Mouse (Mus musculus) stomach, postnatal 0 days (tissue): ENCODE measurements around the gene Tyw5. TPM values are rescaled to one million over a fixed set of nuclear protein-coding genes. Genes with fewer than 3 reads are reported as not detected.
A peak's percentile ranks its signal among the peaks of the same experiment; 100 is the strongest.

Source experiments
- ATAC-seq: fragments of 200-750 bp; cut with Nextera tagmentation; 2 replicates; pipeline ENCODE4 v1.8.0; 2017; ENCODE audit not compliant: low FRiP score, low TSS enrichment
- DNase-seq: peaks from one replicate; pipeline ENCODE4 v3.0.0-alpha.2; 2016; ENCODE audit warnings: low spot score
- H3K27ac ChIP-seq: fragments of 300-500 bp; sonication (generic); replicated peaks from 2 replicates; pipeline ENCODE4 v1.5.1; 2014; ENCODE audit warnings: mild to moderate bottlenecking, control low read depth
- H3K27me3 ChIP-seq: fragments of 300-500 bp; sonication (generic); 2 replicates; pipeline ENCODE4 v1.6.1; 2014; ENCODE audit warnings: low read length; ENCODE audit not compliant: control insufficient read depth, insufficient read depth
- H3K36me3 ChIP-seq: fragments of 300-500 bp; sonication (generic); 2 replicates; pipeline ENCODE4 v1.6.1; 2014; ENCODE audit warnings: low read length, mixed read lengths; ENCODE audit not compliant: control insufficient read depth, insufficient read depth
- H3K4me1 ChIP-seq: fragments of 300-500 bp; sonication (generic); replicated peaks from 2 replicates; pipeline ENCODE4 v1.6.1; 2014; ENCODE audit warnings: antibody characterized with exemption; ENCODE audit not compliant: control insufficient read depth, insufficient read depth
- H3K4me2 ChIP-seq: fragments of 300-500 bp; sonication (generic); replicated peaks from 2 replicates; pipeline ENCODE4 v1.6.1; 2014; ENCODE audit warnings: low read depth, mild to moderate bottlenecking, control low read depth, moderate library complexity
- H3K4me3 ChIP-seq: fragments of 300-500 bp; sonication (generic); 2 replicates; pipeline ENCODE4 v1.5.1; 2014; ENCODE audit warnings: low read depth, low read length, control low read depth
- H3K9ac ChIP-seq: fragments of 300-500 bp; sonication (generic); 2 replicates; pipeline ENCODE4 v1.6.1; 2014; ENCODE audit warnings: mild to moderate bottlenecking, low read length, control low read depth, mixed read lengths
- H3K9me3 ChIP-seq: fragments of 300-500 bp; sonication (generic); 2 replicates; pipeline ENCODE4 v1.6.1; 2016; ENCODE audit warnings: low read length; ENCODE audit not compliant: control insufficient read depth
- CTCF ChIP-seq: IDR thresholded peaks from 2 replicates; pipeline ENCODE4 v1.5.1; 2016; ENCODE audit warnings: antibody characterized with exemption, low read depth, mild to moderate bottlenecking, moderate library complexity
- EP300 ChIP-seq: optimal IDR thresholded peaks from 2 replicates; pipeline ENCODE3; 2016; ENCODE audit warnings: antibody characterized with exemption
- WGBS: fragments of 180-500 bp; shearing (Covaris S2); extraction: QIAGEN DNeasy Blood & Tissue Kit; methylation state at CpG from one replicate; pipeline ENCODE4 v1.1.7; 2014; 5-methylcytosine and 5-hydroxymethylcytosine counted together
- polyA plus RNA-seq: library from polyadenylated mRNA; unstranded; fragments of >200 nt; fragmentation: Nextera tagmentation; extraction: Ambion mirVana; gene quantifications from 2 replicates; pipeline ENCODE4 v1.2.1, GENCODE M21; 2015

Gene Tyw5
- polyA plus RNA-seq, 1 experiment from 2014 or later = 17.3 TPM

GRCm38 (mm10) chr1:57358546-57358945, 48.4 kb downstream of the Tyw5 start:
- no peaks in the 10 kb centered on the region for H3K36me3 ChIP-seq
- DNase-seq (no peak), ATAC-seq (no peak)
- H3K27ac ChIP-seq = no peak overlapping the region
- WGBS = 90% methylated on average over 5 of the region's 5 CpGs
- H3K4me1 ChIP-seq = no peaks in the 10 kb centered on the region
- no peak overlapping the region for H3K4me3 ChIP-seq
- H3K27me3 ChIP-seq = no peaks in the 10 kb centered on the region
- no peak for TF ChIP-seq CTCF
- no peak for TF ChIP-seq EP300
- no peak overlapping the region for H3K9ac ChIP-seq
- H3K9me3 ChIP-seq = no peaks in the 10 kb centered on the region
- H3K4me2 ChIP-seq = no peak overlapping the region

- DNase-seq = no peak
- no peaks in the 10 kb centered on the region for H3K4me1 ChIP-seq
- H3K36me3 ChIP-seq = no peaks in the 10 kb centered on the region
- H3K9me3 ChIP-seq = no peaks in the 10 kb centered on the region
- no peak overlapping the region for H3K4me2 ChIP-seq
- TF ChIP-seq CTCF (no peak), EP300 (no peak)
- no peak overlapping the region for H3K27ac ChIP-seq
- ATAC-seq = no peak
- 68% methylated on average over 1 of the region's 1 CpGs for WGBS
- H3K9ac ChIP-seq = no peak overlapping the region
- H3K4me3 ChIP-seq = no peak overlapping the region
- no peaks in the 10 kb centered on the region for H3K27me3 ChIP-seq
Observed at GRCm38 (mm10) chr1:57351941-57352340, 55.0 kb downstream of the Tyw5 start.

- H3K36me3 ChIP-seq = no peaks in the 10 kb centered on the region
- H3K4me3 ChIP-seq = no peak overlapping the region
- no peak overlapping the region for H3K27ac ChIP-seq
- no peaks in the 10 kb centered on the region for H3K9me3 ChIP-seq
- no peak overlapping the region for H3K9ac ChIP-seq
- H3K4me1 ChIP-seq = no peaks in the 10 kb centered on the region
- H3K27me3 ChIP-seq = no peaks in the 10 kb centered on the region
- ATAC-seq (no peak), DNase-seq (no peak)
- no peak for TF ChIP-seq CTCF
- no peak for TF ChIP-seq EP300
- H3K4me2 ChIP-seq = no peak overlapping the region
Observed at GRCm38 (mm10) chr1:57347487-57347886, 59.4 kb downstream of the Tyw5 start.

- no peak overlapping the region for H3K4me3 ChIP-seq
- no peak overlapping the region for H3K9ac ChIP-seq
- WGBS = 36% methylated on average over 2 of the region's 2 CpGs
- DNase-seq = no peak
- H3K36me3 ChIP-seq = no peaks in the 10 kb centered on the region
- H3K9me3 ChIP-seq = no peaks in the 10 kb centered on the region
- no peaks in the 10 kb centered on the region for H3K4me1 ChIP-seq
- TF ChIP-seq CTCF = no peak
- ATAC-seq = peak; percentile 47; the same call in 1 of the 2 replicates
- H3K27me3 ChIP-seq = no peaks in the 10 kb centered on the region
- no peak overlapping the region for H3K4me2 ChIP-seq
- no peak overlapping the region for H3K27ac ChIP-seq
Observed at GRCm38 (mm10) chr1:57341197-57341596, 65.7 kb downstream of the Tyw5 start.

GRCm38 (mm10) chr1:57339156-57339796, 67.6 kb downstream of the Tyw5 start:
- TF ChIP-seq EP300 = no peak
- peak; percentile 72 for TF ChIP-seq CTCF
- 36% methylated on average over 14 of the region's 14 CpGs for WGBS
- H3K9me3 ChIP-seq = no peaks in the 10 kb centered on the region
- no peak overlapping the region for H3K27ac ChIP-seq
- DNase-seq (no peak), ATAC-seq (no peak)
- no peak overlapping the region for H3K4me3 ChIP-seq
- H3K4me2 ChIP-seq = no peak overlapping the region
- H3K9ac ChIP-seq = no peak overlapping the region
- H3K27me3 ChIP-seq = no peaks in the 10 kb centered on the region
- H3K36me3 ChIP-seq = no peaks in the 10 kb centered on the region
- H3K4me1 ChIP-seq = no peaks in the 10 kb centered on the region

Other genes with a start within 250 kb of the Tyw5 start
- gene 1700066M21Rik, start 29.5 kb downstream of the Tyw5 start, polyA plus RNA-seq = 7.5 and 7.6 TPM in 2 replicates
- gene Maip1, start 773 bp downstream of the Tyw5 start, polyA plus RNA-seq = 12.6 and 13.0 TPM in 2 replicates